Mouse (Mus musculus) left cerebral cortex, adult 11 months (tissue): ENCODE measurements around the gene Cdh8.
A peak's percentile ranks its signal among the peaks of the same experiment; 100 is the strongest.
"Not testable (repeated sequence)": the region's sequence is repeated elsewhere in the genome, so short reads cannot be mapped to it uniquely, and the experiment has no call there.

Source experiments
- DNase-seq: peaks from one replicate; pipeline ENCODE4 v3.0.0; 2022; ENCODE audit warnings: low spot score

Gene Cdh8

DNA sequence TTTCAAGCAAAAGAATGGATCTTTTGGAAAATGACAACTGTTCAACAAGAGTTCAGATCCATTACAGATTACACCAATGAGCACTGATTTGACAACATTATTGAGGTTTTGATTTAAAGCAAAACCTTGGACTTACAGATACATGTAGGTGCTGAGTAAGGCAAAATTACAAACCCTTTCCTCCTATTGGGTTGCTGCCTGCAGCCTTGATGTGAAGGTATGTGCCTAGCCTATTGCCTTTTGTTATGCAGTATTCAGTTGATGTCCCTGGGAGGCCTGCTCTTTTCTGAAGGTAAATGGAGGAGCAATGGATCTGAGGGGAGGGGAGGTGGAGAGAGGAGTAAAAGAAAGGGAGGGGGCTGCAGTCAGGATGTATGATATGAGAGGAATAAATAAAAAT is 135.9 kb downstream of the Cdh8 start:
- no peak for DNase-seq

DNA sequence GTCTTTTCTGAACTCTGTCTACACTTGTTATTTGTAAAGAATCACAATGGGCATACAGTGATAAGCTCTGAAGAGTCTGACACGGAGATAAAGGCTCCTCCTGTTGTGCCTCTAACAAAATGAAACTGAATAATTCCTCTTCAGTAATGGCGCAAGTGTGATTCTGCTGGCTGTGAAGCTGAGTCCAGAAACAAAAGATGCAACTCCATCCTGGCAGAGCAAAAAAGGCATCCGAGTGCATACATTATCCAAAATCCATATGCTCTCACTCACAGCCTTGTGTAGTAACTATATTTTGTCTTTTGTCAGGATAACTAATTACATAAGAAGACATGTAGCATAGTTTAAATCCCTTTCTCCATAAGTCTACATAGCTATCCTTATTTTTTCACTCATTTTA is 149.1 kb downstream of the Cdh8 start:
- DNase-seq = no peak

DNA sequence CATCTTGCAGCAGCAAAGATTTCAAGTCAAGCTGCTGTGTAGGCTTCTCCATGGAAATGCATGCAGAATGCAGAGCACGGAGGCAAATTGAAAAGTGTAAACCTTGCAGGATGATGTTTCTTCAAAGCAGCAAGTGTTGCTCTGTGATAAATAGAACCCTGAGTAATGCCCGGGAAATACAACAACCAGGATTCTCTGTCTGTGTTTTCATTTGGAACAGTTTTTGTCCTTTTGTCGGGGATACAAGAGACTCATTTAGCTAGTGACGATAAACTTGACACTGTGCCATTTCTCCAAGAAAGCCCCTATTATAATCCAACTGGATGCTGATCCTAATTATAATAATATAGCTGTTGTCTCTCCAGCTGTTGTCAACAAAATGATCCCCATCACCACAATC is 181.9 kb downstream of the Cdh8 start:
- peak; percentile 46 for DNase-seq

DNA sequence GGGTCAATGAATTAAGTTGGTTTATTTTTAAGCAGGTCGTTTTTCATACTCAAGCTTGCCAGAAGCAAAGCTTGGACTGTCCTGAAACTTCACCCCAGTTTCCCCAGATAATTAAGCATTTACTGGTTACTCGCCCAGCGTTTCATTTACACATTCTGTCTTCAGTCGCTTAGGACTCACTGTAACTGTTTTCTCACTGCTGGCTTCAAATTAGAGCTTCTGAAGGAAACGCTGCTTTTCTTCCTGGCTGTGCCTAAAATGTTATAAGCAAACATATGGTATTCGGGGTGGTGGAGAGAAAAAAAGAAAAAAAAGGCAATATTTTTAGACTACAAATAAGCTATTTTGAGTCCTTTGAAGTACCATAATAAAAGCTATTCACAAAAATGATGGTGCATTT is 192.6 kb downstream of the Cdh8 start:
- DNase-seq = peak; percentile 17

DNA sequence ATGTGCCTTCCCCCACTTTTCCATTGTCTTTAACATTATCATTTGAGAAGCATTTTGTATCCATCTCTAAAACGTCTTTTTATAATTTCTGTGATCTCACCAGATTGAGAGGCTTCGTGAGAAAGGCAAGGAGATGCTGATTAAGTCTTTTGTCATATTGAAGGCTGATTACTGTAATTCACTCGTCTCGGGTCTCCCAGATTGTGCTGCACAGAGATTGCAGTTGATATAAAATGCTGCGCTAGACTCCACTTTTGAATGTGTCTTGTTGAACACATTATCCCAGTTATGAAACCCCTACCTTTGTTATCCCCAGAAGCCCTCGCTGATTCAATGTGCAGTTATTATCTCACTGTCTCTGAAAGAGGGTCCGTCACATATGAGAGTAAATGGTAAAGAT is 211.1 kb downstream of the Cdh8 start:
- DNase-seq = no peak

DNA sequence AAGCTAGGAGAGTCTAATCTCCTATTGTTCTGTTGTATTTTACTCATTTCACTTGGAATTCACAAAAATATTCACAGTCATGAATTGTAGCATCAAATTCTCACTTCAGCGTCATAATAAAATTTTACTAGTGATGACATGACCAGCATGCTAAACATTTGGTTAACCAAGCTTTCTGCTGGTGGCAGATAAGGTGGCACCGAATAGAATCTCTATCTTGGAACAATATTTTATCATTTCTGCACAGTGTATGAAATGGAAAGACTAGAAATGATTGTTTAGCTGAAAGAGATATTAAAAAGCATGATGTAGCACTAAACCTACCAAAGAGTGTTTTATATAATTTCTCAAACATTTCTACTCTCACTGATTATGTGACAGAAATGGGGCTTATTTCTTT is 225.6 kb downstream of the Cdh8 start:
- DNase-seq = no peak

DNA sequence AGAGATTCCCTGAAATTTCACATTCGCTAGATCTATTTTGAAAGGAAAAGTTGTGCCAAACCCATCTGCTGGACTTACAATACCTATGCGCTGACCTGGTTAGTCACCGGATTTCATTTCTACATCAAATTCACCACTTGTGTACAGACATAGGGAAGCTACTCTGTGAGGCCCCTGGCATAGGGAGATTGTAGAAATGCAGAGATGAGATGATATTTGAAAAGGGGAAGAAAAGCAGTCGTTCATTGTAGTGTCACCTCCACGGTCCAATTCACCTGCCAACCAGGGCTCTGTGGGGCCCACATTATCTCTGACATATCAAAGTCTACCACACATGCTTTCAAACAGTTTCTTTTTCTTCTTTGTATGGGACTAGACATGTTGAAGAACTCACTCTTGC is 229.4 kb downstream of the Cdh8 start:
- DNase-seq = no peak

DNA sequence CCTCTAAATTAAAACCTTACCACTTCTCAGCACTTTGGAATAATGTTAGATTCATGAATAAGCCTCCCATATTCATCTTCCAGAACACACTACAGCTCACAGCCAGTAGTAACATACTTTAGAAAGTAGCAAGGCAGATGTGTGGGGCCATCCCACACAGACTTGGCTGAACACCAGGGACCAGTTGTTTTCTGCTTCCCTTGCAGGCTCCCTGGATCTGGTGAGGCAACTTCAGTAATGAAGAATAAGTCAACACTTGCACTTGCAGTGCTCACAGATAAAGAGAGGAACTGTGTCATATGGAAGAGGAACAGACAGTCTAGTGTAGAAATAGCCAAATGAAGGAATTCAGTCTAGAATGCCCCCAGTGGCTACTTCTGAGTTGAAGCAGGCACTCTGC is 232.1 kb downstream of the Cdh8 start:
- DNase-seq = no peak

DNA sequence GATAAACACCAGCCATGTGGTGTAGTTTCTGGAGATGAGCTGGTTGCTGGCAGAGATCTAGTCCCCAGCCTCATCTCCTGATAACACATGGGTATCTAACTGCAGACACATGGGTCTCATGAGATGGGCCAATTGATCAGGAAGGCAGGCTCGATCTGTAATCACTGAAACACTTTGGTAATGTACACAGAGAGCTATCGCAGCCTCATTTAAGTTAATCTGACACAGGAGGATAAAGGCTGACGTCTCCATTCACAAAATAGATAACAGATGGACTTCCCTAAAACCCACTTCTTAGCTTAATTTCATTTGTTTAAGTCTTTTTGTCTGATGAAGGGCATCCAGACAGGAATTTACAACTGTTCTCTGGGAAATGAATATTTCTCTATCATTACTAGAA is 249.3 kb downstream of the Cdh8 start:
- no peak for DNase-seq

DNA sequence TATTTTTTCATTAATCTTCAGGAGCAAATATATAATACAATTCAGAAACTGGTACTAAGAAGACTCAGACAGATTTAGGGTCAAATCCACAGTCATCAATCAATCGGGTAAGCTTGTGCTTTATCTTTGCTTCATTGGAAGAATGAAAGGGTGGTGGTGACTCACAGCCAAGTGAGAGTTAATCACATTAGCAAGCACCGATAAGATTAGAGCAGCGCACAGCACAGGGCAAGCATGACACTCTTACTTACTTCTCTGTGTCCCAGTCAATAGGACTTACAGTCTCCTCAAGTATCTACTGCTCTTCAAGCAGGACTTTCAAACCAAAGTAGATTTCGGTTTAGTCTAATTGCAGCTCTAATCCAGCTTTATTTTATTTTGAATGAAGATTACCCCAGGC is 254.6 kb downstream of the Cdh8 start:
- no peak for DNase-seq

DNA sequence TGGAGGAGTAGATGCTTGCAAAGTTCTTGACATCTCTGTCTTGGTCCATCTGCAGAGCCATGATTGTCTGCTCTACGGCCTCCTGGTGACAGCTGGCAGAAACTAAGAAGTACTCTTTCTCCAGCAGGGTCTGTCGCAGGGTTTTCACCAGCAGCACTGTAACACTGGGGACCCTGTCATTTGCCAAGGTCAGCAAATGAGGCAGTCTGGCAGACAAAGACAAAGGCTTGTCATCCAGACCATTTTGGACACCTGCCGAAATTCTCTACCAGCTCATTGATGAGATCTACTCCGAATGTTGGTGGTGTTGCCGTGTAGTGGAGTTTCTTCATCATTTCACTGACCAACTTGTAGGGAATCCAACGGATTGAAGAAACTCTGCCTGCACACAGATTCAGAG is 270.8 kb downstream of the Cdh8 start:
- DNase-seq = no peak

DNA sequence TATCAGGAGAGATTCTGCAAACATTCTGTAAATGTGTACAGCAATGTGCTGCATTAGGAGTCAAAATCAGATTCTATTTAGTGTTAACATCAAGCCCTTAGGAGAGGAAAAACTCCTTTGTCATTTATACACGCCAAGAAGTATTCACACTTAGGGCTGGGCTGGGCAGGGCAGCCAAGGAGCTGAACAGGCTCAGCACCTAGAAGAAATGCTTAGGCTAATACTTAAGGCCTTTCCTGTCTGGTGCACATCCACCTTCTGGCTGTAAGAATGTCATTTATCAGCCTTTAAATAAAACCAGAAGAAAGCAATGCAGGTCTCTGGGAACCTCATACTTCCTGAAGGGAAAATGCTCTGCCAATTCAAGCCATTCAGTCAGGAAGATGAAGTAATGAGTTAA is 271.5 kb downstream of the Cdh8 start:
- not testable (repeated sequence) for DNase-seq

DNA sequence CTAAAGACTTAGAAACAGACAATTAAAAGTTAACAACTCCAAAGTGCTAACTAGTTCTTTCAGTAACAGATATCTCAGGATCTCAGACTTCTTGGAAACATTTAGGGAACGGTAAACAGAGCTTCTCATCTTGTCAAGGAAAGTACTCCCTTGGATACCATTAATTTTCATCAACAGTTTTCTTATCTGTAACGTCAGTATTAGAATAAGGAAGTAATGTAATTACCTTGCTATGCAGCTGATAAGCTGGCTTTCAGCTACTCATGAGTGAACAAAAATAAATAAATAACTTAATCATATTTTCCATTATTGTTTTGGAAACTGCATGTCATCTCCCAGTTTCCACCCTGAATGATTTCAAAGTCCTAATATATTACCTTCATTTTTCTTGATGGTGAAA is 317.8 kb downstream of the Cdh8 start:
- no peak for DNase-seq

DNA sequence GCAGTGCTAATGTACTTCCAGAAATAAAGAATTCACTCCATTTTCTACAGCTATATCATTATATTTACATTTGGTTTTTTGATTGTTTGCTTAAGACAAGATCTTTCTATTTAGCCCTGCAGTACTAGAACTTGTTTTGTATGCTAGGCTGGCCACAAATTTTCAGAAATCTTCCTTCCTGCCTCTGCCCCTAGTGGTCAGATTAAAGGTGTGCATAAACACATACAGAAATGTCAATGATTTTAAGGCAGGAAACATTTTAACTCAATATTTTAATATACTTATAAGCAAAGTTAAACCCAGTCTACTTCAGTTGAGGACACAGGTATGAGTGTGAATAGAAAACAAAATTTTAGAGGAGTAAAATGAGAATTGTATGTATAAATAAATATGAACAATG is 364.9 kb downstream of the Cdh8 start:
- DNase-seq = no peak

DNA sequence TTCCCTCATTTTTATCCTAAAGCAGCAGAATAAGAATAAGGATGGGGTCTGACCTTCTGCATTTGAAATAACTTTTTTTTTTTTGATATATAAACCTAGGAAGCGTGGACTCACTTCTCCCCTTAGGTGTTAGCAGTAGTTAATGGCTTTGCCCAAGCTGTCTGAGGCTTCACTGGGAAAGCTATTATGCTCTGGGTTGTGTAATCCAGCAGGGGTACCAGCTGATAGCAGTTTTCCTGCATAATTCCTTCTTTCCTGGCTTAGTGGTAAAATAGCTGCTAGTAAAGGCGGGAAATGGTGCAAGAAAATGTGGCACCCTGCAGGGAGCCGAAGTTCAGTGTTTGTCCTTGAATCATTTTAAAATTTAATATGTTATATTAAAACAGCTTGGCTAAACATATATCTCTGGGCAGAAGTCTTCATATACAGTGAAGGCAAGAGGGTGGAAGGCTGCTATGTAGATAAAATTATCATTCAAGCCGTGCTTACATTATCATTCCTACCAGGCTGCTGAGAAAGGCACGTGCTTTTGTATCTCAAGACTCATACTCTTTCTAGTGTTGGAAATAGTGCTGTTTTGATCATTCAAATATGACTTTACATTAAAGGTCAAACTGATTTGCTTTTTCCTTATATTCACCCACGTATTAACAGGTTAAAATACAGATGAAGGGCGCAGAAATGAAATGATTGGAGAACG is 367.5 kb downstream of the Cdh8 start:
- DNase-seq = no peak

DNA sequence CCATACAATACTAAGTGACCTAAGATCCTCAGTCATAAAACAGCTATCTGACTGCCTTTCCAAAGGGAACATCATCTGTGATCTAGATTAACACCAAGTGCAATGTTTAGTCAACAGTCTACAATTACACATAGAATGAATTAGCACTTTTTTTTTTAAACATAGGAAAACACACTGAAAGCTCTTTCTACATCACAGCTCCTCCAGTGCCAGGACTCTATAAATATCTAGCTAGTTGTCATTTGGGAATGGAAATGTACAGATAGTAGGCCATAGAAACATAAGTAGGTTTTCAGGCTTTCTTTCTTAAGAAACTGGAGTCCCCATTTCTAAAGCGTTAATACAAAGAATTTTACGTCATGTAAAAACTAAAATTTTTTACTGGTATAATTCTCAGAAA is 375.8 kb downstream of the Cdh8 start:
- DNase-seq = no peak

DNA sequence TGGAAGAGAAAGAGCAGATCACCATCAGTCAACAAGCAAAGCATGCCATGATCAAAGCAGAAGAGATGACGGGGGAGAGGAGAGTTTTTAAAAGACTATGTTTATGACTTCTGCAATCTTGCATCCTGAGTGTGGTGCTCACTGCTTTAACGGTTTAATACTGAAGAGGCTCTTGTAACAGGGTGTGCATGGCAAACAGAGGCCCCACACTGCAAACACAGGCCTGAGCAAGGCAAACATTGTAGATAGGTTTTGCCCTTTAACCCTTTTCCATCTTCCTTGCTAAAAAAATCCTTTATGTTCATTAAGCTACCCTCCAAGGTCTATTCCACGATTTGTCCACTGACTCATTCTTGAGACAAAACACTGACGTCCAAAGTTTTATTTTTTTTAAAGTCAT is 385.2 kb downstream of the Cdh8 start:
- DNase-seq = no peak
